Mouse (Mus musculus) midbrain, embryonic 16.5 days (tissue): ENCODE results near the gene Gm5294. TPM values are rescaled to one million over a fixed set of nuclear protein-coding genes. Genes with fewer than 3 reads are reported as not detected.
A peak's percentile ranks its signal among the peaks of the same experiment; 100 is the strongest.

Source experiments
- ATAC-seq: fragments of 200-750 bp; cut with Nextera tagmentation; 2 replicates; pipeline ENCODE4 v1.8.0; 2017; ENCODE audit warnings: moderate TSS enrichment
- H3K27ac ChIP-seq: fragments of 300-500 bp; sonication (generic); 2 replicates; pipeline ENCODE4 v1.5.1; 2014; ENCODE audit warnings: mild to moderate bottlenecking, low read length, mixed read lengths
- H3K27me3 ChIP-seq: fragments of 300-500 bp; sonication (generic); 2 replicates; pipeline ENCODE4 v1.6.1; 2014; ENCODE audit warnings: low read depth, low read length, mixed read lengths; ENCODE audit not compliant: control insufficient read depth, insufficient read depth
- H3K36me3 ChIP-seq: fragments of 300-500 bp; sonication (generic); 2 replicates; pipeline ENCODE4 v1.6.1; 2014; ENCODE audit warnings: mild to moderate bottlenecking, low read length, moderate library complexity, mixed read lengths; ENCODE audit not compliant: control insufficient read depth, insufficient read depth
- H3K4me1 ChIP-seq: fragments of 300-500 bp; sonication (generic); 2 replicates; pipeline ENCODE4 v1.6.1; 2014; ENCODE audit warnings: mild to moderate bottlenecking, low read length, mixed read lengths; ENCODE audit not compliant: control insufficient read depth, insufficient read depth
- H3K4me2 ChIP-seq: fragments of 300-500 bp; sonication (generic); 2 replicates; pipeline ENCODE4 v1.6.1; 2014; ENCODE audit warnings: mild to moderate bottlenecking, low read length, mixed read lengths
- H3K4me3 ChIP-seq: fragments of 300-500 bp; sonication (generic); 2 replicates; pipeline ENCODE4 v1.5.1; 2014; ENCODE audit warnings: low read depth, mild to moderate bottlenecking, low read length, moderate library complexity, mixed read lengths
- H3K9ac ChIP-seq: fragments of 300-500 bp; sonication (generic); 2 replicates; pipeline ENCODE4 v1.6.1; 2014; ENCODE audit warnings: low read depth, low read length, mixed read lengths
- H3K9me3 ChIP-seq: fragments of 300-500 bp; sonication (generic); replicated peaks from 2 replicates; pipeline ENCODE4 v1.6.1; 2014; ENCODE audit warnings: mild to moderate bottlenecking, low read length, mixed read lengths; ENCODE audit not compliant: control insufficient read depth, poor library complexity, severe bottlenecking
- WGBS: fragments of 180-500 bp; shearing (Covaris S2); extraction: QIAGEN DNeasy Blood & Tissue Kit; methylation state at CpG from one replicate; pipeline ENCODE4 v1.1.7; 2014; 5-methylcytosine and 5-hydroxymethylcytosine counted together
- polyA plus RNA-seq: library from polyadenylated mRNA; unstranded; fragments of >200 nt; fragmentation: Nextera tagmentation; extraction: Ambion mirVana; gene quantifications from 2 replicates; pipeline ENCODE4 v1.2.1, GENCODE M21; 2015

The Gm5294 gene
- not detected in 2 replicates for polyA plus RNA-seq

DNA sequence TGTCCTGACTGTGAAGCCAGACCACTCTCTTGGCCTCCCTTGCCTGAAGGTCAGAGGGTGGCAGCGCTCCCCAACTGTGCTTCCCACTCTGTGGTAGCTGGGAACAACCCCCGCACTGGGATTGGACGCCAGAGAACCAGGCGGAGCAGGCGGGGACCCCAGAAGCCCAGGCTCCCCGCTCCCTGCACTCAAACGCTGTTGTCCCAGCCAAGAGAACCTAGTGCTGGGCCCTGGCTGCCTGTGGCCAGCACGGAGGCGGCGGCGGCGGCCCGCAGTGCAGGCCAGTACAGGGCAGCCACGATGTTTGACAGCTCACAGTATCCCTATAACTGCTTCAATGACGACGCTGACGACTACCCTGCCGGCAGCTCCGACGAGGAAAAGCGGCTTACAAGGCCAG lies at the start of gene Gm5294:
Gene Gm5294 (plus strand): TSS at position 301 of the 400 bp plus-strand sequence.
- H3K27ac ChIP-seq, result no peak within 1 kb of the TSS
- peaks cover 30% of the 10 kb centered on the region for H3K27me3 ChIP-seq
- H3K36me3 ChIP-seq, result no peaks in the 10 kb centered on the region
- WGBS, result 5% methylated on average over 21 of the region's 21 CpGs
- peaks cover 9% of the 10 kb centered on the region; the same call in 1 of the 2 replicates for H3K4me1 ChIP-seq
- H3K4me2 ChIP-seq, result peak within 1 kb of the TSS; percentile 49
- no peaks in the 10 kb centered on the region for H3K9me3 ChIP-seq
- no peak within 1 kb of the TSS for H3K9ac ChIP-seq
- H3K4me3 ChIP-seq, result peak within 1 kb of the TSS; percentile 30
- ATAC-seq, result no peak

DNA sequence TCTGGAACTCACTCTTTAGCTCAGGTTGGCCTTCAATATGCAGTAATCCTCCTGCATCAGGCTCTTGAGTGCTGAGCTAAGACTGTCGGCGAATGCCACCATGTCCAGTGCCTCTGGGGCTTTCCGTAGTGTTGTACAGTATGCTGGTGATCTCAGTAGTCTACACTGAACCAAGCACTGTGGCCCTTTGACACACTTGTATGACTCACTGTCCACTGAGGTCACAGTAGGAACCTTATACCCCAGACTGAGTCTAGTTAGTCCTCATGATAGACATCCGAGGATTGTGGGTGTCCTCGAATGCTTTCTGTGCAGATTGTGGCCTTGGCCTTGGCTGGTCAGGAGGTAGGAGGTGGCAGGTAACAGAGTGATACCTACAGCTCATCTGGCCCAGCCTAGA lies 44.8 kb upstream of the Gm5294 start:
- H3K4me3 ChIP-seq, result no peak overlapping the region
- no peak for ATAC-seq
- 92% methylated on average over 5 of the region's 5 CpGs for WGBS
- no peak overlapping the region for H3K27ac ChIP-seq
- H3K9me3 ChIP-seq, result no peaks in the 10 kb centered on the region
- H3K27me3 ChIP-seq, result no peaks in the 10 kb centered on the region
- H3K4me1 ChIP-seq, result peaks cover 12% of the 10 kb centered on the region
- H3K4me2 ChIP-seq, result no peak overlapping the region
- no peak overlapping the region for H3K9ac ChIP-seq
- no peaks in the 10 kb centered on the region; the same call in 1 of the 2 replicates for H3K36me3 ChIP-seq

DNA sequence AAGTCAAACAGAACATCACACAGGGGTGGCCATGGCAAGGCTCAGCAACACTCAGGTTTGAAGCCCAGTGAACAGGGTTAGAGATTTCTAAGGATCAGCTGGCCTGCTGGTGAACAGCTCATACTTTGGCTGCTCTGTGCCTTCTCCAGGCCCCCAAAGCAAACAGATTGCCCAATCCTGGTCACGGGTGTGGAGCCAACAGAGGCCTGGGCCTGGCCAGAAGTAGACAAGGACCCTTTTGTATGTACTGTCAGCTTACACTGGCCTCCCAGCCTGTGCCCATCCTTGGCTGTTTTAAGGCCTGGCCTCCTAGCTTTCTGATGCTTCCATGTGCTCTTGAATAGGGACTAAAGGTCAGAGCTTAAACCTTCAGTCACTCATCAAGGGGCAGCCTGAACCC lies 43.5 kb upstream of the Gm5294 start:
- no peak overlapping the region for H3K4me2 ChIP-seq
- H3K9ac ChIP-seq, result no peak overlapping the region
- H3K4me3 ChIP-seq, result no peak overlapping the region
- H3K4me1 ChIP-seq, result peaks cover 12% of the 10 kb centered on the region
- no peaks in the 10 kb centered on the region; the same call in 1 of the 2 replicates for H3K36me3 ChIP-seq
- H3K9me3 ChIP-seq, result no peaks in the 10 kb centered on the region
- no peak overlapping the region for H3K27ac ChIP-seq
- 93% methylated on average over 1 of the region's 1 CpGs for WGBS
- ATAC-seq, result no peak
- no peaks in the 10 kb centered on the region for H3K27me3 ChIP-seq

DNA sequence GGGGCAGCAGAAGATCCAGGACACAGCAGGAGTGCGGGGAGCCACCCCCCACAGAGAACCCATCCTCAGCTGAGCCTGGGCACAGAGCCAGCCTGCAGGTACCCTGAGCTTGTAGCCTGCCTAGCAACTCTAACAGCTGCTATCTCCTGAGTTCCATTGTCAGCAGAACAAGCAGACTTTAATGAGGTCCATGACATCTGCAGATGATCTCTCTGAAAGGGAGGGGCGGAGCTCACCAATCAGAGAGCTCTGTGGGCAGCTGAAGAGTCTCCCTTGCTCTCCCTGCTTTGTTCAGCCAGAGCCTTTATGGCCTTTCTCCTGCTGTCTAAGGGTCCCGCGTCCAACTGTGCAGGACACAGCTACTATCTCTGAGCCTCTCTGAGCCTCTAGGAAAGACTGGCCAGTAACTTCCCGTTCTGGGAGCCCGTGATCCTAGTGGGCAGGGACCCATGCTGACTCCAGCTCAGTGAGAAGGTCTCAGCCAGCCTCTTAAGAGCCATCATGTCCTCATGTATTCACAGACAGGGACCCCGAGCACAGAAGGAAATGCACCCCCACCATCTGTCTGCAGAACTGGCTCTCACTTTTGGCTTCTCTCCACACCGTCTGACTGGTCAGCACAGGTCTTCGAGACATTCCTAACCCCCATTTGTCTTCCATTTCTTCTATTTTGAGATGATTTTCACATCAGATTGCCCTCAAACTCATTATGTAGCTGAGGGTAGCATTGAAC lies 41.0 kb upstream of the Gm5294 start:
- H3K4me3 ChIP-seq, result no peak overlapping the region

DNA sequence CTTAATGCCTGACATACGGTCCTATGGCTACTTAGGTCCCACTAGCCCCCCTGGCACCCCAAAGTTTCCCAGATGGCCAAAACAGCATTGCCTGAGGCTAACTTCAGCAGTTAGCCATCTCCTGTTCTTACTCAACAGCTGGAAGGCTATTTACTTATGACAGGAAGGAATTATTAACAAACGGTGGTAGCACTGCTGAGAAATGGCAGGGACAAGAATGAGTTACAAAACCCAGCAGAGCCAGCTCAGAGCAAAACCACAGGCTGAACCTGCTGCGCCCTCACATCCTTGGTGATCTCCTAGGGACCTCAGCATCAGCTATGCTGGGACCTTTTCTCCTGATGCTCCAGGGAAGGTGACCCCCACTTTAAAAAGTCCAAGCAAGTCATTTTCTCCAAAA lies 40.2 kb upstream of the Gm5294 start:
- H3K27ac ChIP-seq, result 0 out of 2 replicates have a peak overlapping the region, but pooled peaks have one; percentile 63

More for the DNA sequence above, 41.0 kb upstream of the Gm5294 start:
- H3K36me3 ChIP-seq, result no peaks in the 10 kb centered on the region; the same call in none of the 2 replicates
- no peaks in the 10 kb centered on the region for H3K27me3 ChIP-seq
- no peak overlapping the region for H3K4me2 ChIP-seq
- no peaks in the 10 kb centered on the region for H3K9me3 ChIP-seq
- no peak overlapping the region for H3K9ac ChIP-seq
- WGBS, result 45% methylated on average over 9 of the region's 9 CpGs
- ATAC-seq, result peak; percentile 70
- H3K4me1 ChIP-seq, result peaks cover 12% of the 10 kb centered on the region
- H3K27ac ChIP-seq, result peak overlapping the region; percentile 63

DNA sequence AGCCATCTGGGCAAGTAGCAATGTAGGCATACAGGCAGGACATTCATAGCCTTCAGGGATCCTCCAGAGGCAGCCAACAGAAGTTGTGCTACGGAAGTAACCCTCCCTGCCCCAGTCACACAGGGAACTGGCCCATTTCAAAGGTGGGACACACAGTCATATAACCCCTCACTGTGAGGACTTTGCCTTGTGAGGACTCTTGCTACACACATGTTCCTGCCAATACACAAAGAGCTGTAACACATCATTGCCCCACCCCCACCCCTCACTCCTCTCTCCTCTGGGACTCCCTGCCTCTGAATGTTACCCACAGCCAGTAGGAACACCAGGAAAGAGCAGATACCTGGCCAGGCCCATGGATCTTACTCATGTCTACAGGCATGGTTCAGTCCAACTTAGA lies 37.2 kb upstream of the Gm5294 start:
- Histone ChIP-seq H3K27me3 (no peaks in the 10 kb centered on the region), H3K4me3 (no peak overlapping the region), H3K4me1 (peaks cover 12% of the 10 kb centered on the region), H3K36me3 (no peaks in the 10 kb centered on the region; the same call in none of the 2 replicates), H3K9me3 (no peaks in the 10 kb centered on the region), H3K4me2 (no peak overlapping the region), H3K27ac (no peak overlapping the region), H3K9ac (no peak overlapping the region)
- no peak for ATAC-seq
- 93% methylated on average over 1 of the region's 1 CpGs for WGBS

More for the DNA sequence above, 40.2 kb upstream of the Gm5294 start:
- ATAC-seq, result no peak
- Histone ChIP-seq H3K4me2 (no peak overlapping the region), H3K36me3 (no peaks in the 10 kb centered on the region; the same call in none of the 2 replicates), H3K27me3 (no peaks in the 10 kb centered on the region), H3K4me3 (no peak overlapping the region), H3K4me1 (peaks cover 12% of the 10 kb centered on the region), H3K9me3 (no peaks in the 10 kb centered on the region), H3K9ac (no peak overlapping the region)
- WGBS, result 70% methylated on average over 3 of the region's 3 CpGs

DNA sequence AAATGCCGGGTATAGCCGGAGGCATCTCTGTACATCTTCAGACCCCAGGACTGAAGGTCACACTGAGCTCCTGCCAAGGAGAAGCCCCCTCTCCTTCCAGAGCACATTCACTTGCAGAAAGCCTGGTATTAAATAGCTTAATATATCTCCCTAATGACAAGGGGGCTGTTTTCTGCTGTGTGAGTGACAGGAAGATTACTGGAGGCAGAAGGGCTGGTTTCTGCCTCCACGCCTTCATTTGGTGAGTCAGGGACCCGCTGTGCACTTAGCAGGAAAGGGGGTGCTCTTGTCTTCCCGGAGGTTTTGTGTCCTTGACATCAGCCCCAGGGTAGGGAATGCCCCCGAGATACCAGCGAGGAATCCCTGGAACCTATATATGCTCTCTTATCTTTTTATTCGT lies 36.7 kb upstream of the Gm5294 start:
- no peak for ATAC-seq

DNA sequence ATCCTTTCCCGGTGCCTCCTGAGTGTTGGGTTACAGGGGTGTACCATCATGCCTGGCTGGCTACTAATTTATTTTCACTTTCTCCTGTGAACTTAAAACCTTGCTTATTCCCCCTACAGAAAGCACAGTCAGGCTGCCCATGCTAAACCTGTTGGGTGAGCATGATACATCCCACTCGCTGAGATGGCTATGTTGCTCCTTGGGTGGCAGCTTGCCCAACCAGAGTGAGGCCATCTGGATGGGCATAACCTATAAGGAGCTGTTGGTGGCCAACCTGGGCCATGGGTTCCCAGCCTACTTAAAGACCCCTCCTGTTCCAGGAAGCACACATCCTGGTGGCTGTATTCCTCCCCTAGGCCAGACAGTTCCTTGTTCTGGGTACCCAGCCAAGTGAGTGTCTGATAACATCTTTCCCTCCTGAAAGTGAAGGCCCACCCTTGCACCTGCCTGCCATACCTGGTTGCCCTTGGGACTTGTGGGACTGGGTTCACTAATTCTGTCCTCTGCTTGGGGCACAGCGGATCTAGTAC lies 33.8 kb upstream of the Gm5294 start:
- no peak for ATAC-seq
- H3K27me3 ChIP-seq, result no peaks in the 10 kb centered on the region
- WGBS, result 92% methylated on average over 3 of the region's 3 CpGs
- no peak overlapping the region for H3K4me3 ChIP-seq
- H3K9ac ChIP-seq, result no peak overlapping the region
- no peaks in the 10 kb centered on the region; the same call in 1 of the 2 replicates for H3K4me1 ChIP-seq
- no peaks in the 10 kb centered on the region; the same call in none of the 2 replicates for H3K36me3 ChIP-seq
- H3K27ac ChIP-seq, result no peak overlapping the region
- H3K4me2 ChIP-seq, result no peak overlapping the region
- no peaks in the 10 kb centered on the region for H3K9me3 ChIP-seq

More for the DNA sequence above, 36.7 kb upstream of the Gm5294 start:
- WGBS, result 74% methylated on average over 8 of the region's 8 CpGs
- no peaks in the 10 kb centered on the region; the same call in none of the 2 replicates for H3K36me3 ChIP-seq
- H3K4me3 ChIP-seq, result no peak overlapping the region
- no peak overlapping the region for H3K27ac ChIP-seq
- H3K4me1 ChIP-seq, result peaks cover 11% of the 10 kb centered on the region
- H3K9ac ChIP-seq, result no peak overlapping the region
- no peaks in the 10 kb centered on the region for H3K27me3 ChIP-seq
- no peak overlapping the region for H3K4me2 ChIP-seq
- no peaks in the 10 kb centered on the region for H3K9me3 ChIP-seq

DNA sequence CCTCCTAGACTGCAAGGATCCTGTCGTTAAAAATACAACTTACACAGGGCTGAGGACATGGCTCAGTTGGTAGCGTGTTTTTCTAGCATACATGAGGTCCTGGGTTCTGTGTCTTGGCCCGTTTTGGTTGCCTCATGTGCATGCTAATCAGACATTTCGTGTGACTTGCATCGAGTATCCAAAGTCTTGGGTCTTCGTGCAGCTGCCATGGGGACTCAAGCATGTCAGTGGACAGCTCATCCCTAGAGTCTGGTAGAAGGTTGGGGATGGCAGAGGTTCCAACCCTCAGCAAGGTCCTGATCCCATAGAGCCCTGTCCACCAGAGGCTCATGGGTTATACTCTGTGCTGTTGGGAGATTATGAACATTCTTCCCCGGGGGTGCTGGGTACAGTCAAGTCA lies 32.2 kb upstream of the Gm5294 start:
- Histone ChIP-seq H3K4me2 (no peak overlapping the region), H3K9me3 (no peaks in the 10 kb centered on the region), H3K27ac (no peak overlapping the region), H3K36me3 (peaks cover 3% of the 10 kb centered on the region), H3K27me3 (no peaks in the 10 kb centered on the region), H3K4me1 (no peaks in the 10 kb centered on the region; the same call in 1 of the 2 replicates), H3K9ac (no peak overlapping the region), H3K4me3 (no peak overlapping the region)
- no peak for ATAC-seq
- 88% methylated on average over 7 of the region's 7 CpGs for WGBS
